Mouse (Mus musculus) left cerebral cortex, postnatal 4 days (tissue): ENCODE data around the gene Crhr1. TPM values are rescaled to one million over a fixed set of nuclear protein-coding genes. Genes with fewer than 3 reads are reported as not detected.
"Not testable (repeated sequence)": the region's sequence is repeated elsewhere in the genome, so short reads cannot be mapped to it uniquely, and the experiment has no call there.

ENCODE experiments used
- DNase-seq: peaks from one replicate; pipeline ENCODE4 v3.0.0-alpha.2; 2022
- intact Hi-C: fragments of 180-260 bp; cut with DNase I; formaldehyde crosslinking; loops from one replicate; pipeline ENCODE4 v1.15.1; 2025
- total RNA-seq, 2 experiments: library from RNA; stranded (reverse); gene quantifications; 2 replicates each; pipeline ENCODE4 v1.2.3; 2021

Crhr1 gene
- total RNA-seq, 2 experiments from 2014 or later, result 23.8 to 26.0 TPM

GRCm38 (mm10) chr11:104187766-104188165 is 55.1 kb downstream of the Crhr1 start:
- intact Hi-C loops, result no loop called here

GRCm38 (mm10) chr11:104190008-104190407 is 57.4 kb downstream of the Crhr1 start:
- intact Hi-C loops, result no loop called here
- peak; percentile 52 for DNase-seq

More at GRCm38 (mm10) chr11:104187766-104188165, 55.1 kb downstream of the Crhr1 start:
- DNase-seq, result no peak

GRCm38 (mm10) chr11:104195382-104195781 is 62.7 kb downstream of the Crhr1 start:
- intact Hi-C loops, result no loop called here
- DNase-seq, result no peak

GRCm38 (mm10) chr11:104195791-104196190 is 63.1 kb downstream of the Crhr1 start:
- DNase-seq, result peak; percentile 90
- intact Hi-C loops, result no loop called here

- intact Hi-C loops, result no loop called here
Measured at GRCm38 (mm10) chr11:104197861-104198260, 65.2 kb downstream of the Crhr1 start.

GRCm38 (mm10) chr11:104203271-104203670 is 70.6 kb downstream of the Crhr1 start:
- intact Hi-C loops, result no loop called here
- DNase-seq, result no peak

More at GRCm38 (mm10) chr11:104197861-104198260, 65.2 kb downstream of the Crhr1 start:
- DNase-seq, result no peak

GRCm38 (mm10) chr11:104206573-104206972 is 73.9 kb downstream of the Crhr1 start:
- intact Hi-C loops, result no loop called here
- DNase-seq, result no peak

- intact Hi-C loops, result no loop called here
- DNase-seq, result no peak
Measured at GRCm38 (mm10) chr11:104209041-104209440, 76.4 kb downstream of the Crhr1 start.

- DNase-seq, result no peak
- intact Hi-C loops, result no loop called here
Measured at GRCm38 (mm10) chr11:104211251-104211650, 78.6 kb downstream of the Crhr1 start.

GRCm38 (mm10) chr11:104214128-104214527 is 81.5 kb downstream of the Crhr1 start:
- DNase-seq, intact Hi-C loops: not testable (repeated sequence)

- intact Hi-C loops, result no loop called here
- no peak for DNase-seq
Measured at GRCm38 (mm10) chr11:104218075-104218474, 85.4 kb downstream of the Crhr1 start.

GRCm38 (mm10) chr11:104220291-104220690 is 87.6 kb downstream of the Crhr1 start:
- intact Hi-C loops, result no loop called here
- DNase-seq, result no peak

- intact Hi-C loops, result no loop called here
- no peak for DNase-seq
Measured at GRCm38 (mm10) chr11:104221751-104222150, 89.1 kb downstream of the Crhr1 start.

GRCm38 (mm10) chr11:104223301-104223700 is 90.6 kb downstream of the Crhr1 start:
- intact Hi-C loops, result no loop called here
- DNase-seq, result no peak

Other genes starting within 250 kb of the Crhr1 start
- gene Nsf, start 178.8 kb upstream of the Crhr1 start, total RNA-seq, result 100 to 1,000 TPM; 241 to 292 TPM
- 100 to 1,000 TPM; 138 to 141 TPM for gene Arf2, start 166.1 kb upstream of the Crhr1 start, total RNA-seq
- not detected for gene Sppl2c, start 53.5 kb downstream of the Crhr1 start, total RNA-seq
- 1,000 to 10,000 TPM; 1,229 to 1,264 TPM for gene Mapt, start 98.5 kb downstream of the Crhr1 start, total RNA-seq